Mouse (Mus musculus): Measurements from ENCODE around the gene Il12a. TPM values are rescaled to one million over a fixed set of nuclear protein-coding genes. Genes with fewer than 3 reads are reported as not detected.

Il12a gene
- total and polyA plus RNA-seq, 2 experiments from 2014 or later: 0.12 TPM; not detected in 1

GRCm38 (mm10) chr3:68656607-68657352, 33.7 kb upstream of the Il12a start:
- Histone ChIP-seq H3K27me3 (ENCODE audit: control insufficient read depth, insufficient read depth, low read length) (no peaks in the 10 kb centered on the region), H3K4me1 (ENCODE audit: control insufficient read depth, insufficient read depth) (peaks cover 10% of the 10 kb centered on the region; the same call in 1 of the 2 replicates), H3K4me3 (ENCODE audit: low read depth, low read length) (no peak overlapping the region), H3K9me3 (replicated peaks; ENCODE audit: control insufficient read depth, low read length) (no peaks in the 10 kb centered on the region), H3K36me3 (replicated peaks; ENCODE audit: control insufficient read depth, insufficient read depth, low read length) (no peaks in the 10 kb centered on the region), H3K9ac (replicated peaks; ENCODE audit: low read depth, low read length) (no peak overlapping the region), H3K27ac (ENCODE audit: low read depth) (no peak overlapping the region), H3K4me2 (ENCODE audit: low read depth, low read length) (no peak overlapping the region)
- 74% methylated on average over 4 of the region's 4 CpGs for WGBS
- no peak for DNase-seq (ENCODE audit: low spot score)
- ATAC-seq (ENCODE audit: insufficient read depth, low read depth): no peak
- no peak for TF ChIP-seq CTCF (IDR thresholded peaks at IDR 0.05; ENCODE audit: low read depth)
- TF ChIP-seq EP300 (IDR thresholded peaks at IDR 0.05; ENCODE audit: low read depth): no peak

GRCm38 (mm10) chr3:68657589-68658245, 32.7 kb upstream of the Il12a start:
- no peak for DNase-seq (ENCODE audit: low spot score)
- WGBS: 8% methylated on average over 9 of the region's 9 CpGs
- H3K9me3 ChIP-seq (replicated peaks; ENCODE audit: control insufficient read depth, low read length): no peaks in the 10 kb centered on the region
- H3K4me1 ChIP-seq (ENCODE audit: control insufficient read depth, insufficient read depth): peaks cover 10% of the 10 kb centered on the region; the same call in 1 of the 2 replicates
- no peak for ATAC-seq (ENCODE audit: insufficient read depth, low read depth)
- H3K4me3 ChIP-seq (ENCODE audit: low read depth, low read length): no peak overlapping the region
- no peak overlapping the region for H3K27ac ChIP-seq (ENCODE audit: low read depth)
- TF ChIP-seq EP300 (IDR thresholded peaks at IDR 0.05; ENCODE audit: low read depth): no peak
- no peak for TF ChIP-seq CTCF (IDR thresholded peaks at IDR 0.05; ENCODE audit: low read depth)
- no peak overlapping the region for H3K9ac ChIP-seq (replicated peaks; ENCODE audit: low read depth, low read length)
- H3K27me3 ChIP-seq (ENCODE audit: control insufficient read depth, insufficient read depth, low read length): no peaks in the 10 kb centered on the region
- H3K36me3 ChIP-seq (replicated peaks; ENCODE audit: control insufficient read depth, insufficient read depth, low read length): no peaks in the 10 kb centered on the region
- 0 out of 2 replicates have a peak overlapping the region, but pooled peaks have one; percentile 7 for H3K4me2 ChIP-seq (ENCODE audit: low read depth, low read length)

GRCm38 (mm10) chr3:68659996-68660395, 30.4 kb upstream of the Il12a start:
- H3K9ac ChIP-seq (replicated peaks; ENCODE audit: low read depth, low read length): no peak overlapping the region
- H3K27ac ChIP-seq (ENCODE audit: low read depth): no peak overlapping the region
- WGBS: 93% methylated on average over 6 of the region's 6 CpGs
- H3K4me1 ChIP-seq (ENCODE audit: control insufficient read depth, insufficient read depth): peaks cover 10% of the 10 kb centered on the region; the same call in 1 of the 2 replicates
- no peaks in the 10 kb centered on the region for H3K27me3 ChIP-seq (ENCODE audit: control insufficient read depth, insufficient read depth, low read length)
- DNase-seq (ENCODE audit: low spot score) (no peak), ATAC-seq (ENCODE audit: insufficient read depth, low read depth) (no peak)
- no peak overlapping the region for H3K4me2 ChIP-seq (ENCODE audit: low read depth, low read length)
- H3K36me3 ChIP-seq (replicated peaks; ENCODE audit: control insufficient read depth, insufficient read depth, low read length): no peaks in the 10 kb centered on the region
- H3K4me3 ChIP-seq (ENCODE audit: low read depth, low read length): no peak overlapping the region
- no peaks in the 10 kb centered on the region for H3K9me3 ChIP-seq (replicated peaks; ENCODE audit: control insufficient read depth, low read length)
- TF ChIP-seq CTCF (IDR thresholded peaks at IDR 0.05; ENCODE audit: low read depth) (no peak), EP300 (IDR thresholded peaks at IDR 0.05; ENCODE audit: low read depth) (no peak)

GRCm38 (mm10) chr3:68660538-68660937, 29.9 kb upstream of the Il12a start:
- Histone ChIP-seq H3K36me3 (replicated peaks; ENCODE audit: control insufficient read depth, insufficient read depth, low read length) (no peaks in the 10 kb centered on the region), H3K9ac (replicated peaks; ENCODE audit: low read depth, low read length) (no peak overlapping the region), H3K4me2 (ENCODE audit: low read depth, low read length) (no peak overlapping the region), H3K27ac (ENCODE audit: low read depth) (no peak overlapping the region), H3K4me3 (ENCODE audit: low read depth, low read length) (no peak overlapping the region), H3K27me3 (ENCODE audit: control insufficient read depth, insufficient read depth, low read length) (no peaks in the 10 kb centered on the region), H3K4me1 (ENCODE audit: control insufficient read depth, insufficient read depth) (peaks cover 10% of the 10 kb centered on the region; the same call in 1 of the 2 replicates), H3K9me3 (replicated peaks; ENCODE audit: control insufficient read depth, low read length) (no peaks in the 10 kb centered on the region)
- TF ChIP-seq CTCF (IDR thresholded peaks at IDR 0.05; ENCODE audit: low read depth) (no peak), EP300 (IDR thresholded peaks at IDR 0.05; ENCODE audit: low read depth) (no peak)
- ATAC-seq (ENCODE audit: insufficient read depth, low read depth) (no peak), DNase-seq (ENCODE audit: low spot score) (no peak)
- WGBS: 58% methylated on average over 4 of the region's 4 CpGs

- peaks cover 8% of the 10 kb centered on the region; the same call in 1 of the 2 replicates for H3K4me1 ChIP-seq (ENCODE audit: control insufficient read depth, insufficient read depth)
- no peaks in the 10 kb centered on the region for H3K9me3 ChIP-seq (replicated peaks; ENCODE audit: control insufficient read depth, low read length)
- H3K4me2 ChIP-seq (ENCODE audit: low read depth, low read length): no peak overlapping the region
- H3K36me3 ChIP-seq (replicated peaks; ENCODE audit: control insufficient read depth, insufficient read depth, low read length): no peaks in the 10 kb centered on the region
- 65% methylated on average over 5 of the region's 5 CpGs for WGBS
- no peak for DNase-seq (ENCODE audit: low spot score)
- no peak overlapping the region for H3K4me3 ChIP-seq (ENCODE audit: low read depth, low read length)
- no peak for ATAC-seq (ENCODE audit: insufficient read depth, low read depth)
- H3K9ac ChIP-seq (replicated peaks; ENCODE audit: low read depth, low read length): no peak overlapping the region
- no peak for TF ChIP-seq CTCF (IDR thresholded peaks at IDR 0.05; ENCODE audit: low read depth)
- TF ChIP-seq EP300 (IDR thresholded peaks at IDR 0.05; ENCODE audit: low read depth): no peak
- H3K27me3 ChIP-seq (ENCODE audit: control insufficient read depth, insufficient read depth, low read length): no peaks in the 10 kb centered on the region
- no peak overlapping the region for H3K27ac ChIP-seq (ENCODE audit: low read depth)
Measured at GRCm38 (mm10) chr3:68662386-68662785, 28.1 kb upstream of the Il12a start.
